Mouse (Mus musculus): ENCODE data around the gene Nfasc.

The Nfasc gene

GRCm38 (mm10) chr1:132741175-132741997 is at the start of gene Nfasc:
Nfasc (minus strand) TSS chr1:132741797.
- peak; percentile 82 to 94 for DNase-seq (ENCODE audit: low spot score in 2 of 2)

GRCm38 (mm10) chr1:132791049-132791448 is 49.5 kb upstream of the Nfasc start:
- no peak for DNase-seq (ENCODE audit: low spot score in 2 of 2)

GRCm38 (mm10) chr1:132786866-132787265 is 45.3 kb upstream of the Nfasc start:
- DNase-seq (ENCODE audit: low spot score in 2 of 2), result peak in 1 of 2 experiments; percentile 71

GRCm38 (mm10) chr1:132781607-132782445 is 40.2 kb upstream of the Nfasc start:
- DNase-seq (ENCODE audit: low spot score in 2 of 2), result no peak

- no peak for DNase-seq (ENCODE audit: low spot score in 2 of 2)
Measured at GRCm38 (mm10) chr1:132780961-132781360, 39.4 kb upstream of the Nfasc start.

- DNase-seq (ENCODE audit: low spot score in 2 of 2), result no peak
Measured at GRCm38 (mm10) chr1:132780254-132780653, 38.7 kb upstream of the Nfasc start.

- peak in 1 of 2 experiments; percentile 31 for DNase-seq (ENCODE audit: low spot score in 2 of 2)
Measured at GRCm38 (mm10) chr1:132774959-132775358, 33.4 kb upstream of the Nfasc start.

- peak in 1 of 2 experiments; percentile 54 for DNase-seq (ENCODE audit: low spot score in 2 of 2)
Measured at GRCm38 (mm10) chr1:132771377-132771776, 29.8 kb upstream of the Nfasc start.

GRCm38 (mm10) chr1:132769559-132769958 is 28.0 kb upstream of the Nfasc start:
- DNase-seq (ENCODE audit: low spot score in 2 of 2), result peak in 1 of 2 experiments; percentile 21

GRCm38 (mm10) chr1:132767422-132767821 is 25.8 kb upstream of the Nfasc start:
- no peak for DNase-seq (ENCODE audit: low spot score in 2 of 2)

GRCm38 (mm10) chr1:132765887-132766651 is 24.5 kb upstream of the Nfasc start:
- no peak for DNase-seq (ENCODE audit: low spot score in 2 of 2)

- no peak for DNase-seq (ENCODE audit: low spot score in 2 of 2)
Measured at GRCm38 (mm10) chr1:132765222-132765621, 23.6 kb upstream of the Nfasc start.

GRCm38 (mm10) chr1:132759390-132759789 is 17.8 kb upstream of the Nfasc start:
- no peak for DNase-seq (ENCODE audit: low spot score in 2 of 2)

- DNase-seq (ENCODE audit: low spot score in 2 of 2), result peak; percentile 57 to 84
Measured at GRCm38 (mm10) chr1:132758656-132759370, 17.2 kb upstream of the Nfasc start.

- no peak for DNase-seq (ENCODE audit: low spot score in 2 of 2)
Measured at GRCm38 (mm10) chr1:132755211-132755610, 13.6 kb upstream of the Nfasc start.

- DNase-seq (ENCODE audit: low spot score in 2 of 2), result no peak
Measured at GRCm38 (mm10) chr1:132749217-132749884, 7.8 kb upstream of the Nfasc start.

GRCm38 (mm10) chr1:132746302-132746701 is 4.7 kb upstream of the Nfasc start:
- DNase-seq (ENCODE audit: low spot score in 2 of 2), result no peak

- DNase-seq (ENCODE audit: low spot score in 2 of 2), result no peak
Measured at GRCm38 (mm10) chr1:132745636-132746035, 4.0 kb upstream of the Nfasc start.

- DNase-seq (ENCODE audit: low spot score in 2 of 2), result peak in 1 of 2 experiments; percentile 44
Measured at GRCm38 (mm10) chr1:132739077-132739521, 2.5 kb downstream of the Nfasc start.

- no peak for DNase-seq (ENCODE audit: low spot score in 2 of 2)
Measured at GRCm38 (mm10) chr1:132736171-132736570, 5.4 kb downstream of the Nfasc start.

Data from cerebellum, postnatal 4 days (tissue).